Mouse (Mus musculus): ENCODE results near the gene Hoxd3.

Hoxd3 gene

GRCm38 (mm10) chr2:74711721-74712621 lies at the start of gene Hoxd3, which contains the start of gene Hoxd4:
Gene Hoxd3 (plus strand): TSS chr2:74711927.
Gene Hoxd4 (plus strand): TSS chr2:74711929.
- no peak for DNase-seq (ENCODE audit: low spot score)

DNA sequence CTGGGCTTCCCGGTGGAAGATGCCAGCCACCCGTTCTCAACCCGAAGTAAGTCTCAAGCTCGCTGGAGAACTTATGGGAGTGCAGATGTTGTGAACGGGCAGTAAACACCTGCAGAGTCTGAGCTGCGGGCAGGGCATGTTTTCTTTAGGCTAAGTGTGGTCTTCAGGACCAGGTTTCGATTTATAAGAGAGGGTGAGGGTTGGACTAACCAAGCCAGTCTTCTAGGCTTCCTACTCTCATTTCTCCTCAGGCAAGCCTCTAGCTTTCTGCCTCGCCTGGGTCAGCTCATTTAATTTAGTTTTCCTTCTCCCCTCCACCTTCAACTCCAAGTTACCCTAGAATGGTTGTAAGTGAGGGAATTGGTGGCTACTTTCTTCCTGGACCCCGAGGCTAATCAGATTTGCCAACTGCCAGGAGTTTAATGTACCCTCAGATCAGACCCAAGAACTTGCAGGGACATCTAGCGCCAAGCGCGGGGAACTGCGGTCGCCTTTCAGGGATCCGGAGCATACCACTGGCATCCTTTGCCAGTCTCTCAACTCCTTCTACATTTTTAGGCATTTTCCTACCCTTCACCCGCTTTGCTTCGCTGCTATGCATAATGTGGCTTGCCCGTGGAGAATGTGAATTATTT lies 48.3 kb upstream of the Hoxd3 start:
- no peak for DNase-seq (ENCODE audit: low spot score)

DNA sequence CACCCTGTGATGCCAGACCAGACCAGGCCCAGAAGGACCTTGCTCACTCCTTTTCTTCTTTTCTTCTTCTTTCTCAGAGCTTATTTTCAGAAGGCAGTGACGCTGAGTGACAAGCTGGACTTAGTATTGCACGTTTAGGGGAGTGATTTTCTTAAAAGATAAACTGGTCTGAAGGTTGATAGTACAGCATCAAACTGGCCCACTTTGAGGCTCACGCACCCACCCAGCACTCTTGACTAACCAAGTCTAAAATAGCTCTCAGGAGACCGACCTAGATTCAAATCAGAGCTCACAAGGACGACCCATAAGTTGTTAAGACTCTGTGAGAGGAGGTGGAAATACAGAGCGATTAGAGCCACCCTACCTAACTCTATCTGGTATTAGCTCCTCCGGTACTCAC lies 45.3 kb upstream of the Hoxd3 start:
- no peak for DNase-seq (ENCODE audit: low spot score)

GRCm38 (mm10) chr2:74667191-74667841 lies 44.4 kb upstream of the Hoxd3 start:
- DNase-seq (ENCODE audit: low spot score) = no peak

DNA sequence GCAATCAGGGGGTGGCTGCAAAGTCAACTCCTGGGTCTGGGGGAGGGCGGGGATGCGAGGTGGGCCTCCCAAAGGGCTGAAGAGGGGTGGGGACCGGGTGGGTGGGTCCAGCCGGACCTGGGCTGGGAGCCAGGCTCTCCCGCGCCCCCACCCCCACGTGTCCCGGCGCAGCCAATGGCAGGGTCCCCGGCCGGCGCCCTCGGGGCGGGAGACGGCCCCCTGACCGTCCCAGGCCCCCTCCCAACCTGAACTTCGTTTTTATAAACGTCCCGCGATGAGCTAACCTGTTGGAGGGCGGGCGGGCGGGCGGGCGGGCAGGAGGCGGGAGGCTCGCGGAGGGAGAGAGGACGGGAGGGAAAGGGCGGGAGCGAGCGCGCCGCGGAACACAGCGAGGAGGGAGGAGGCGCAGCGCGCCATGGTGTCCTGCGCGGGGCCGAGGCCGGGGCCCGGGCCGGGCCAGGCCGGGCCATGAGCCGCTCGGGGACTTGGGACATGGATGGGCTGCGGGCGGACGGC lies 43.8 kb upstream of the Hoxd3 start, which contains the start of gene Hoxd13:
Hoxd13 (plus strand) TSS at position 469 of the 516 bp plus-strand sequence.
- no peak for DNase-seq (ENCODE audit: low spot score)

DNA sequence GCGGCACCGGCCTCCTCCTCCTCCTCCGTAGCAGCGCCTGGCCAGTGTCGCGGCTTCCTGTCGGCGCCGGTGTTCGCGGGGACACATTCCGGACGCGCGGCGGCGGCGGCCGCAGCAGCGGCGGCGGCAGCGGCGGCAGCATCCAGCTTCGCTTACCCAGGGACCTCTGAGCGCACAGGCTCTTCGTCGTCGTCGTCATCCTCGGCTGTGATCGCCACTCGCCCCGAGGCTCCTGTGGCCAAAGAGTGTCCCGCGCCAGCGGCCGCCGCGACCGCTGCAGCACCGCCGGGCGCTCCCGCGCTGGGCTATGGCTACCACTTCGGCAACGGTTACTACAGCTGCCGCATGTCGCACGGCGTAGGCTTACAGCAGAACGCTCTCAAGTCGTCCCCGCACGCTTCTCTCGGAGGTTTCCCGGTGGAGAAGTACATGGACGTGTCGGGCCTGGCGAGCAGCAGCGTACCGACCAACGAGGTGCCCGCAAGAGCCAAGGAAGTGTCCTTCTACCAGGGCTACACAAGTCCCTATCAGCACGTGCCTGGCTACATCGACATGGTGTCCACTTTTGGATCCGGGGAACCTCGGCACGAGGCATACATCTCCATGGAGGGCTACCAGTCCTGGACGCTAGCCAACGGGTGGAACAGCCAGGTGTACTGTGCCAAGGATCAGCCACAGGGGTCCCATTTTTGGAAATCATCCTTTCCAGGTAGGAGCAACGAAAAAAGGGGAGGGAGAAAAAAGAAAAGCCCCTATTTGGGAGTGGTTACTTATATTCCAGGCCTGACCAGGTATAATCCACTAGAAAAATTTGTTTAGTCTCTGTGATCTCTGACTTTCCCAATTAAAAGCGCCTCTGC lies 43.1 kb upstream of the Hoxd3 start:
- DNase-seq (ENCODE audit: low spot score) = no peak

DNA sequence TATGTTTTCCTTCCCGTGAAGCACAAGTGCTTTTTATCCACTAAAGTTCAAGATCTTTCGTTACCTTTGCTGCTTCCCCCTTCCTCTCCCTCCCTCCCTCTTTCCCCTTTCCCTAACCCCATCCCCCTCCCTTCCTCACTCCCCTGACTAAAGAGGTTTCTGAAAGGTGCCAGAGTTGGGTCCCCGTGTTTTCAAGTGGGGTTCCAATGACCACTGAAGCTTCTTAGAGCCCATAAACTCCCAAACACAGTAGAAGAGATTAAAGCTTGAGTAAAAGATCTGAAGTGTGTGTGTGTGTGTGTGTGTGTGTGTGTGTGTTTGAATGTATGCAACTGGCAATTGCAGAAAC lies 42.5 kb upstream of the Hoxd3 start:
- no peak for DNase-seq (ENCODE audit: low spot score)

GRCm38 (mm10) chr2:74669650-74670235 lies 42.0 kb upstream of the Hoxd3 start:
- DNase-seq (ENCODE audit: low spot score) = no peak

DNA sequence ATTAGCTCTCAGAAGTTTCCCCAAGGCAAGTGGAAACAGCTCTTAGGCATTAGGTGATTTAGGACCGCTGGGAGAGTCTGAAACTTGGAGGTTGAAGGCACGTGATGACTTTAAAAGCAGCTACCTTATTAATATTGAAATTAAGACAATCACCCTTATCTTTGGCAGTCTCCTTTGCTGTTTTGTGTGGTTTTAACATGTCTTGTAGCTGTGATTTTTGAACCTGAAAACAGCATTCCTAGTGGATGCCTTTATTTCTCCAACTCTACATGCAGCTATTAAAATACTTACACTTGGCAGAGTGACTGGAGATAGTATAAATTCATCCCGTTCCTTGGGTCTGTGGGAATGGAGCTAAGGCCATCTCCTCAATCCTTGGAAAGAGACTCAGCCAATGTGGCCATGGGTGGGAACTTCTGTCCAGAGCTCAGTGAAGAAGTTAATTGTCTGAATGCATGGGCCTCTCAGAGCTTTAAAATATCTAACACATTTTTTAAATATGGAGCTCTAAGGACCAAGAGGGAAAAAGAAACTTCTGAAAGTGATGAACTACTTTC lies 41.0 kb upstream of the Hoxd3 start:
- DNase-seq (ENCODE audit: low spot score) = no peak

- no peak for DNase-seq (ENCODE audit: low spot score)
Observed at GRCm38 (mm10) chr2:74671847-74672246, 39.9 kb upstream of the Hoxd3 start.

GRCm38 (mm10) chr2:74672481-74673362 lies 39.0 kb upstream of the Hoxd3 start:
- DNase-seq (ENCODE audit: low spot score) = no peak

DNA sequence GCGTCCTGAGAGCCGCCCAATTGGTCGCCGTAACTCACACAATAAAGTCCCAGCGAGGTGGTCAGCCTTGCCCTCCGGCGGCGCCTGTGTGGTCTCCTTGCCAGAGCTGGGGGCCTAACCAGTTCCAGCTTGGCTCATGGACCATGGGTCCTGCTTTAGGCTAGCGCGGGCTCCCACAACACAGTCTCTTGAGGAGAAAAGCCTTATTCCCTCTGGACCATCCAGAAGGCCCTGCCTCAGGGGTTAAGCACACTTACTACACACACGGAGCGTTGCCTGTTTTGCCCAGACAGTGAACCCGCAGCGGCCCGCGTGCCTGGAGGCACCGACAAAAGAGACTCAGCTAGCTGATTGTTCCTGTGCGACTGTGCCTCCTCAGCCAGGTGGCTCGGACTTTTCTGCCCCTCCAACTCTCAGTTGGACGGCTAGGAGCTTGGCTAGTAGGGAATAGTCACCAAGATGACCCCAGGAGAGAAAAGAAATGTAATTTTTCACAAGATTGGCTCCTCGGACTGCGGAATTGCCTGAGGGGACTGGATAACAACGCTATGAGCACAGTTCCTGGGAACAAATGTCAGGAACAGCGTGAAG lies 37.8 kb upstream of the Hoxd3 start:
- no peak for DNase-seq (ENCODE audit: low spot score)

DNA sequence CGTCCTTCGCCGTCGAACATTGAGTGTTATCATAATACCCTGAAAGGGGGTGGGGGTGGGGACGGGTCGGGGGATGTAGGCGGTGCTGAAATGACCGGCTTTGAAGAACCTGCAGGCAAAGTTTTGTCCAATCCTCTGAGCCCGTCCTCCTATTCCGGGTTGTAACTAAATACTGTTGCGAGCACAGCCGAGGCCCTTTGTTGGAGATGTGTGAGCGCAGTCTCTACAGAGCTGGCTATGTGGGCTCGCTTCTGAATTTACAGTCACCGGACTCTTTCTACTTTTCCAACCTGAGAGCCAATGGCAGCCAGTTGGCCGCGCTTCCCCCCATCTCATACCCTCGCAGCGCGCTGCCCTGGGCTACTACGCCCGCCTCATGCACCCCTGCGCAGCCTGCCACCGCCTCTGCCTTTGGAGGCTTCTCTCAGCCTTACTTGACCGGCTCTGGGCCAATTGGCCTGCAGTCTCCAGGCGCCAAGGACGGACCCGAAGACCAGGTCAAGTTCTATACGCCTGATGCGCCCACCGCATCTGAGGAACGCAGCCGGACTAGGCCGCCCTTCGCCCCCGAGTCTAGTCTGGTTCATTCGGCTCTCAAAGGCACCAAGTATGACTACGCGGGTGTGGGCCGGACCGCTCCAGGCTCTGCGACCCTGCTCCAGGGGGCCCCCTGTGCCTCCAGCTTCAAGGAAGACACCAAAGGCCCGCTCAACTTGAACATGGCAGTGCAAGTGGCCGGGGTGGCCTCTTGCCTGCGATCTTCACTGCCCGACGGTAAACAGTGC lies 36.7 kb upstream of the Hoxd3 start, which contains the start of gene Hoxd12:
Hoxd12 (plus strand) TSS at position 133 of the 785 bp plus-strand sequence.
- DNase-seq (ENCODE audit: low spot score) = no peak

GRCm38 (mm10) chr2:74675666-74676282 lies 36.0 kb upstream of the Hoxd3 start:
- DNase-seq (ENCODE audit: low spot score) = no peak

DNA sequence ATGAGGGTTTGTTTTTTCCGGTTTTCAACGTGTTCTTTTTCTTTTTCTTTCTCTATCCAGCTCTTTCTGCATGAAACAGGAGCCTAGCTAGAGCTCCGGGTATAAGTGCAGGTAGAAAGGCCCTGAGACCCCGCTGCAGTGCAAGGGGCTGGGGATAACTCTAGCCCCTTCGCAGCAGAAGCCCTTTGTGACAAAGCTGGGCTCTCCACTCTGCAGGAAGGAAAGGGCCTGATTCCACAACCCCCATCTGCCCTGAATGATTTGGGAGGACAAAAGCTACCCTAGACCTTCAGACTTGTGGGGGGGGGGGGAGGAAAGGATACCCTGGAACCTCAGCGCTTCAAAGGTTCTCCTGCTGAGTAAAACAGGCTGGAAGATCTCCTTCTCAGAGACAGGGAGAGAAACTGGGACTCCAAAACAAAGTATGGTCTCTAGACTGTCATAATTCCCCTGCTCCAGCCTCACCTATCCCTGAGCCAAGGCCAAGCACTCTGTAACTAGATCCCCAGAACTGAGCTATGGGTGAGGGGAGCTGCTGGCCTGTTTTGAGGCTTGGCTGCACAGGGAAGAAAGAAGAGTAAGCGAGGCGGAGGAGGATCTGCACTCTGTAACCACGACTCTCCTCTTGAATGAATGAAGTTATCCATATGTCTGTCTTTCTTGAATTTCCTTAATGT lies 35.2 kb upstream of the Hoxd3 start:
- no peak for DNase-seq (ENCODE audit: low spot score)

GRCm38 (mm10) chr2:74677106-74677505 lies 34.6 kb upstream of the Hoxd3 start:
- DNase-seq (ENCODE audit: low spot score) = no peak

GRCm38 (mm10) chr2:74678891-74679595 lies 32.7 kb upstream of the Hoxd3 start, which contains the start of gene Hoxd11:
Gene Hoxd11 (plus strand): TSS chr2:74679557.
- DNase-seq (ENCODE audit: low spot score) = no peak

Measured in ovary, adult 18-20 months (tissue).